Mouse (Mus musculus): ENCODE measurements around the gene Mrnip. TPM values are rescaled to one million over a fixed set of nuclear protein-coding genes. Genes with fewer than 3 reads are reported as not detected.

Mrnip gene
- total RNA-seq, 2 experiments from 2014 or later: 13.3 to 14.2 TPM

DNA sequence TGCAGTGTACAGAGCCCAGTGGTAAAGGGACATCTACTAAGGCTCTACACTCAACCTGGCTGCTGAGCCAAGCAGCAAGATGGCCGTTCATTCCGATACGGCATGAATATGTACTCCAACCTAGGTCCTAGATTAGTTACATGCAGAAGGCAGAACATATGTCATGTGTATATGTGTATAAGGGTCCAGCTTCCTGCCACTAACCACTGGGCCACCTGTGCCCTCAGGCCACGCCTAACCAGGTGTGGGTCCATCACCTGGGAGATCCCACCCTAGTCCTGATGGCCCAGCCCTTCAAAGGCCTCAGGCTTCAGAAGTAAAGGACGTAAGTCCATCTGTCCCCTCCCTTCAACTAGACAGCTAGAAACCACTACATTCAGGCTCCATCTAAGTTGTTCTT, 33.8 kb downstream of the Mrnip start:
- intact Hi-C loops (cut with DNase I): no loop called here
- DNase-seq (ENCODE audit: extremely low spot score in 1 of 2, low spot score in 2 of 2): no peak
- Histone ChIP-seq H3K27ac (no peak overlapping the region), H3K4me3 (peak overlapping the region; percentile 27)
- TF ChIP-seq CTCF (IDR thresholded peaks at IDR 0.05): no peak

DNA sequence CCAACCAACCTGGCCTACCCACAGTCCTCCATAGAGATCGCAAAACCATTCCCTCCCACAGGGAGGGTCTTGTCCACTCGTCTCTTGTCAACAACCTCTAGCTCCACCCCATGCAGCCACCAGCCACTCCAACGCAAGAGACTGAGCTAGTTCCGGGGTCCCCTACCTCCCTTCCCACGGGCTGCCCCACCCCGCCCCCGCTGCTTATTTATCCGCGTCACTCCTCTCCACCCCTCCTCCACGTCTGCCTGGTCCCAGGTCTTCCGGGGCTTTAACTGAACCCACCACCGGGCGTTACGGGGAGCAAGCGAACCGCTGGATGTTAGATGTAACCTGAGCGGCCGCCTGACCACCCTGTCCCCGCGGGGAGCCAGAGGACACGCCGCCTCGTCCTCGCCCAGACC, 35.9 kb downstream of the Mrnip start:
- Histone ChIP-seq H3K4me3 (peak overlapping the region; percentile 92), H3K27ac (peak overlapping the region; percentile 100)
- intact Hi-C loops (cut with DNase I): loop anchor here (2.0 kb wide), 1 partner anchor 15 kb away; no protein-coding TSS in a partner anchor
- DNase-seq (ENCODE audit: extremely low spot score in 1 of 2, low spot score in 2 of 2): peak; percentile 75 to 86
- TF ChIP-seq CTCF (IDR thresholded peaks at IDR 0.05): no peak

DNA sequence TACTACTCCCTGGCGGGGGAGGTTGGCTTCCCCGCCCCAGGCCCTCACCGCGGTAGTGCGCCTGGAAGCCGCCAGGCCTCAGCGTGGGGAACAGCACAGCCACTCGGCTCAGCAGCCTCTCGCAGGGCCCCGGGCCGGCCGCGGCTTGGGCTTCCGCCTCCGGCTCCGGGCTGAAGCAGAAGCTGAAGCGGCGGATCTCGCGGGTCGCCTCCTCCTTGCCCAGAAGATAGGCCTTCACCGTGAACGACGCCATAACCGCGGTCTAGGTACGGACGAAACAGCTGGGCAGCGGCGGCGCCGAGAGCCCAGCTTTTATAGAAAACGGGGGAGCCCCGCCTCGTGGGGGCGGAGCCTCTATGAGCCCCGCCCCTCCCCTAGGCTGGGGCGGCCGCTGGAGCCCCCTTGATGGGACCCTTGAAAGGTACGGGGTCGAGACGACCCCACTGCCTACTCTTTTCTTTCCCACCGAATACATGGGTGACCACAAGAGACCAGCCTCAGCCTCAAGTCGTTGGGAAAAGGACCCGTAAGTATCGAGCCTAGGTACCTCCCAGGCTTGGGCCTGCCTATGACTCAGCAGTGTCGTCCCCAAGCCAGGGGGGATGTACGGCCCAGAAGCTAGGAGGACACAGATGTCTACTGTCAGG, 36.4 kb downstream of the Mrnip start, which contains the start of the genes Sqstm1 and Mgat4b:
Sqstm1 (minus strand) TSS at position 323 of the 647 bp plus-strand sequence.
Mgat4b (plus strand) TSS at position 386 of the 647 bp plus-strand sequence.
- TF ChIP-seq CTCF (IDR thresholded peaks at IDR 0.05): no peak; the same call in 1 of the 2 replicates
- peak; percentile 86 to 87 for DNase-seq (ENCODE audit: extremely low spot score in 1 of 2, low spot score in 2 of 2)
- intact Hi-C loops (cut with DNase I): loop anchor here (2.0 kb wide), 1 partner anchor 14 kb away; no protein-coding TSS in a partner anchor
- peak within 1 kb of the TSS; percentile 100 for H3K27ac ChIP-seq
- H3K4me3 ChIP-seq: peak within 1 kb of the TSS; percentile 92

DNA sequence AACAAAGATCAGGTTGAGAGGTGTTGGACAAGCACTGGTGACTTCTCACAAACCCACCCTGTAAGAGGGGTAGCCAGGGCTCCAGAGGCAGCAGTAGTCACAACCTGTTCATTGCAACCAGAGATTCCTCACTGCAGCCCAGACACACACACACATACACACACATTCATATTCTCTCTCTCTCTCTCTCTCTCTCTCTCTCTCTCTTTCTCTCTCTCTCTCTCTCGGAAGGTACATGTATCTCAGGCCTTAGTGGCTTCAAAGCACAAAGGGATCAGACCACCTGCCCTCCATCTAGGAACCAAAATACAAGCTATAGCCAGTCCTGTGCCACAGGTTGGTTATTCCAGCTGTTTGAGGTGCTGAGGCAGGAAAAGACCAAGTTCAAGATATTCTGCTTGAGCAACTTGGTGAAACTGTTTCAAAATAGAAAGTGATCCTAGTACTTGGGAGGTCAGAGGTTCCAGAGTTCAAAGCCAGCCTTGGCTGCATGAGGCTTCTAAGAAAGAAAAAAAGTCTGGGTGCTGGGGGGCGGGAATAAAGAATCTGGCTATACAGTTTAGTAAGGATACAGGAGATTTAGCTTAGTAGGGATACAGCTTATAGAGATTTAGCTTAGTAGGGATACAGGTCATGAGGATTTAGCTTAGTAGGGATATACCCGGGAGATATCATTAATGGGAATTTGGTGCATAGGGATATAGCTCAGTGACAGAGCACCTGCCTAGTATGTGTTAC, 37.2 kb downstream of the Mrnip start:
- DNase-seq (ENCODE audit: extremely low spot score in 1 of 2, low spot score in 2 of 2): no peak
- intact Hi-C loops (cut with DNase I): loop anchor here (2.0 kb wide), 1 partner anchor 13 kb away; no protein-coding TSS in a partner anchor
- no peak for TF ChIP-seq CTCF (IDR thresholded peaks at IDR 0.05)
- peak overlapping the region; percentile 100 for H3K27ac ChIP-seq
- H3K4me3 ChIP-seq: peak overlapping the region; percentile 92

DNA sequence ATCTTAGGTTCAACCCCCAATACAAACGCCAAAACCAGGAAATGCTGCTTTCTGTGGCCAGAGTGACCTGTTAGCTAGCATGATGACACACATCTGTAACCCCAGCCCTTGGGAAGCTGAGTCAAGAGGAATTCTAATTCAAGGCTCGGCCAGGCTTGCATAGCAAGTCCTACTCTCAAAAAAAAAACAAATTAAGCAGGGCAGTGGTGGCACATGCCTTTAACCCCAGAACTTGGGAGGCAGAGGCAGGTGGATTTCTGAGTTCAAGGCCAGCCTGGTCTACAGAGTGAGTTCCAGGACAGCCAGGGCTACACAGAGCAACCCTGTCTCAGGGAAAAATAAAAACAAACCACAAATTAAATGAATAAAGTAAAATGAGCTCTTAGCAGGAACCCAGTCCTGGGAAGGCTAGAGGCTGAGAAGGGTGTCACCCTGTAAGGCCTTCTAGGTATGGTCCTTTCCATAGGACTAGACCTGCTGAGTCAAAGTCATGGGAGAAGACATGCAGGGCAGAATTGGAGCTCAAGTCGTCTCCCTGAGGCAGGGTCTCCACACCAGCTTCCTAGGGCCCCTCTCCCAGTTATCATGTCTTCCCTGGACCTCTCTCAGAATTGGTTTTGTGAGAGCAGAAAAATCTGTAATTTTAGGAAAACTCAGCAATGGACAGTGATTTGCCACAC, 38.0 kb downstream of the Mrnip start:
- intact Hi-C loops (cut with DNase I): no loop called here
- peak overlapping the region; percentile 26; the same call in 1 of the 2 replicates for H3K4me3 ChIP-seq
- H3K27ac ChIP-seq: peak overlapping the region; percentile 50
- no peak for DNase-seq (ENCODE audit: extremely low spot score in 1 of 2, low spot score in 2 of 2)
- no peak for TF ChIP-seq CTCF (IDR thresholded peaks at IDR 0.05)

DNA sequence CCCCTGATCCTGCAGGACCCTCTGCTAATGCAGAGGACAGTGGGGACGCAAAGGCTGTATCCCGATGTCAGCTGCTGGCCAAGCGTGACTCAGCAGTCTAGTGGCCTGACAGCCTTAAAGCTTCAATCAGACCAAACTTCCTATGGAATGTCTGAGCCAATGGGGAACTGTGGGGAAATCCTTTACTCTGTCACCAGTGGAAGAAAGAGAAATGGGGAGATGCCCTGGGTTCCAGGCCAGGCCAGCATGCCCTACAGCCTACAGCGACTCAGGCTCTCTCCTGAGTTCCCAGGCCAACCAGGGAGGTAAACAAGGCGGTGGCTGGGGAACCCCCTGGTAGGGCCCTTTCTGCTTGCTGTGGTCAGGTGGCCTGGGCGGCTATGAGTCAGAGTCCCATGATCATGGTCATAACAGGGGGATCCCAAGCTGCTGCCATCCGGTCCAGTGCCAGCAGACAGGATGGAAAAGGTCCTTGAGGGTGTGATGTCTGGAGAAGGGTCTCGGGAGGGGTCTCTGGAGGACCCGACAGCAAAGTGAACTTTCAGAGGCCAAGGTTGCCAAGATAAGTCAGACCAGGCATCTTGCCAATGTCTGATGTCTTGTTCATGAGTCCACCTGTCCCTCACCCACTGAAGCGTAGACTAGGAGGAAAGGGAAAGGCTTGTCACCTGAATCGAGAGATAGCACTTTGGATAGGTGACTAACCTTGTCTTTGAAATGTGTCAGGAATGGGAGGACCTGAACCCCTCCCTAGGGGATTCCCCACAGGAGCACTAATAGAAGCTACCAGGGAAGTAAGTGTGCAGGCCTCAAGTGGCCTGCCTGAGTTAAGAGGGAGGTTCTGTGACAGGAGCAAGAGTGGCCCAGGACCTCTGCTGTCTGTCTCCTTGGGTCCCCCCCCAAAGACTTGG, 38.9 kb downstream of the Mrnip start:
- DNase-seq (ENCODE audit: extremely low spot score in 1 of 2, low spot score in 2 of 2): peak in 1 of 2 experiments; percentile 60
- intact Hi-C loops (cut with DNase I): no loop called here
- Histone ChIP-seq H3K4me3 (peak overlapping the region; percentile 26), H3K27ac (peak overlapping the region; percentile 50)
- TF ChIP-seq CTCF (IDR thresholded peaks at IDR 0.05): no peak

DNA sequence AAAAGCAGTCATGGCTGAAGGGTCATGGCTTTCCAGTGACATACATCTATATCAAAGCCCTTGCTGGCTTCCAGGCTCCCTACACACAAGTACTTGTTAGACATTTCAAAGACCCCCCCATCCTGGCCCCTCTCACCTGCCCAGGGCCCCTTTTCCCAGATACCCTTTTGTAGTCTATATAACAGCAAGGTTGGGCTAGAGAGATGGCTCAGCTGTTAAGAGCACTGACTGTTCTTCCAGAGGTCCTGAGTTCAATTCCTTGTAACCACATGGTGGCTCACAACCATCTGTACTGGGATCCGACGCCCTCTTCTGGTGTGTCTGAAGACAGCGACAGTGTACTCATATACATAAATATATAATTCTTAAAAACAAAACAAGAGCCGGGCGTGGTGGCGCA, 40.4 kb downstream of the Mrnip start:
- no peak for DNase-seq (ENCODE audit: extremely low spot score in 1 of 2, low spot score in 2 of 2)
- no peak overlapping the region for H3K4me3 ChIP-seq
- intact Hi-C loops (cut with DNase I): no loop called here
- no peak overlapping the region for H3K27ac ChIP-seq
- no peak; the same call in 1 of the 2 replicates for TF ChIP-seq CTCF (IDR thresholded peaks at IDR 0.05)

DNA sequence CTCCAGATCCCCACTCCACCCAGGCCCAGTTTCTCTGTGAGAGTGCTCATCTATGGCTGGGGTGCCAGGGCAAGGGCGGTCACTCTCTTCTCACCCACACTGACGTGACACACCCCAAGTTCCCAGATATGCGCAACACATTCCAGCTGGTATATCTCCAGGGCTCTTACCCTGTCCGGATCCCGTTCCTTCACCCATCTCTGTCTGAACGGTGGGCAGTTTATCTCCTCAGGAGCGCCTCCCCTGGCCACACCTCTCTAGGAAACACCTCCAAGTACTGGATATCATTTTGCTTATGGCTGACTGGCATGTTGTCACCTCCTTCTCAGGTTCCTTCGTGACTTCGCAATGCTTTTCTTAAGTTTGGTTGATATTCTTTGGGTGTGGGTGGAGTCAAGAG, 41.4 kb downstream of the Mrnip start:
- intact Hi-C loops (cut with DNase I): no loop called here
- H3K4me3 ChIP-seq: no peak overlapping the region
- no peak; the same call in 1 of the 2 replicates for TF ChIP-seq CTCF (IDR thresholded peaks at IDR 0.05)
- peak overlapping the region; percentile 7; the same call in 1 of the 2 replicates for H3K27ac ChIP-seq
- DNase-seq (ENCODE audit: extremely low spot score in 1 of 2, low spot score in 2 of 2): no peak

DNA sequence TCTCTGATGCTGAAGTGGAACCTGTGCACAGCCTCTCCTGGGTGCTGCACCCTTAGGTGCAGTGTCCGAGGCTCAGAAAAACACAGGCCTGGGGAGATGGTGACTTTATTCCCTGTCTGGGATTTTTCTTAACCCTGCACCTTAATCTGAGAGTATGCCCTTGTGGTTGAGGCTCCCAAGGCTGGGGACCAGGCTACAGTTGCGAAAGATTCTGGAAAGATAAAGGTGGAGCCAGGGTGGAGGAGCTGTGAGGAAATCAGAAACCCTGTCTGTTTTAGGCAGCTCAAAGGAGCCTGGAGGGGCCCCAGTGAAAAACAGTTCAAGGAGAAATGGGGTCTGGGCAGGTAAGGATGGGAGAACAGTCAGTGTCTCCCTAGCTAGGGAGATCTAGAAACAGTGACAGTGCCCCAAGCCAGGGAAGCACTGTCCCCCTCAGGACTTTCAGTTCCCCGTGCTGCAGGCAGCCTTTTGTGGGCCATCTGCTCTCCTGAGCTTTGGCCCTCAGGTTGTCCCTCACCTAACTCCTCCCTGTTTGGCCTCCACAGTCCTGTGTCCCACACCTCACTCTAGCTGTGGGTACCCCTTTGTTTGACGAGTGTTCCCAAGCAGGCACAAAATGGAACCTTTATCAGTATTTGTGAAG, 42.6 kb downstream of the Mrnip start:
- no peak overlapping the region for H3K4me3 ChIP-seq
- intact Hi-C loops (cut with DNase I): no loop called here

DNA sequence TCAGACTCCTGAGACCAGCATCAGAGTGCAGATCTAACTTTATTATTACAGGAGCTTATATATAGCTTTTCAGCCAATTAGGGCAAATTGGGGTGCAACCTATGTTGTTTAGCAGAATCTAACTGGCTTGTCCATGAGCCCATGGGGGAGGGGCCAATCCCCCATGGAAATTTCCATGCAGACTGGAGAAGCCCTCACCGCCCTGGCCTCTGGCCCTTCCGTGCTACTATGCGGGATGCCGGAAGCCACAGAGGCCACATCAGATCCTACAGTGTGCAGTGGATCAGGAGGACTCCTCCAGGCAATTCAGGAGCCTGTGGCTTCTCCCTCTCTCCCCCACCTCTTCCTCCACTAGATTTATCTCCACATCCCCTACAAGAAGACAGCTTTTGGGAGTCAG, 43.6 kb downstream of the Mrnip start:
- no peak for DNase-seq (ENCODE audit: extremely low spot score in 1 of 2, low spot score in 2 of 2)

More for the DNA sequence above, 42.6 kb downstream of the Mrnip start:
- DNase-seq (ENCODE audit: extremely low spot score in 1 of 2, low spot score in 2 of 2): no peak
- peak overlapping the region; percentile 16; the same call in 1 of the 2 replicates for H3K27ac ChIP-seq
- no peak for TF ChIP-seq CTCF (IDR thresholded peaks at IDR 0.05)

More for the DNA sequence above, 43.6 kb downstream of the Mrnip start:
- TF ChIP-seq CTCF (IDR thresholded peaks at IDR 0.05): no peak
- no peak overlapping the region for H3K4me3 ChIP-seq
- intact Hi-C loops (cut with DNase I): no loop called here
- H3K27ac ChIP-seq: no peak overlapping the region
